Mouse (Mus musculus) layer of hippocampus, postnatal 10 days (tissue): Measurements from ENCODE around the gene Pigz. TPM values are rescaled to one million over a fixed set of nuclear protein-coding genes. Genes with fewer than 3 reads are reported as not detected.
"Not testable (repeated sequence)": the region's sequence is repeated elsewhere in the genome, so short reads cannot be mapped to it uniquely, and the experiment has no call there.

Experiments used
- DNase-seq, 2 experiments: peaks; one replicate each; pipeline ENCODE4 v3.0.0; 2021; ENCODE audit warnings: low spot score in 2 of 2
- total RNA-seq, 2 experiments: library from RNA; stranded (reverse); gene quantifications; 2 replicates each; pipeline ENCODE4 v1.2.3; 2021

Gene Pigz
- total RNA-seq, 2 experiments from 2014 or later, result 6.9 to 7.0 TPM

DNA sequence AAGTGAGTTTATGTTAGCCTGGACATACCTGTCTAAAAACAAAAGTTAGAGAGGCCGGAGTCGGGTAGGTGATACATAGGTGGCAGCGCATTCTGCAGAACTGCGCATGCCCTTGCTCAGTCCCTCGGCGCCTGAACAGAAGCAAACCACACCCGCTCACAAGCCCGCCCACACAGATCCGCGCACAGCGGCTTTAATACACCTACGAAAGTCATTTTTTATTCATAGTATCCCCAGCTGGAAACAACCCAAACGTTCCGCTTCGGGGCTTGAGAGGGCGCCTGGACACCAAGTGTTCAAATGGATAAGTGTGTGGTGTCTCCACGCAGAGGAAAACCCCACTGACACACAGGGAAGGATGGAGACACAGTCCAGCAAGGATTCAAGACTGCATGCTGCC lies 2.3 kb upstream of the Pigz start:
- no peak for DNase-seq

- DNase-seq, result peak in 1 of 2 experiments; percentile 18
Observed at GRCm38 (mm10) chr16:31932255-31932654, 1.4 kb upstream of the Pigz start.

DNA sequence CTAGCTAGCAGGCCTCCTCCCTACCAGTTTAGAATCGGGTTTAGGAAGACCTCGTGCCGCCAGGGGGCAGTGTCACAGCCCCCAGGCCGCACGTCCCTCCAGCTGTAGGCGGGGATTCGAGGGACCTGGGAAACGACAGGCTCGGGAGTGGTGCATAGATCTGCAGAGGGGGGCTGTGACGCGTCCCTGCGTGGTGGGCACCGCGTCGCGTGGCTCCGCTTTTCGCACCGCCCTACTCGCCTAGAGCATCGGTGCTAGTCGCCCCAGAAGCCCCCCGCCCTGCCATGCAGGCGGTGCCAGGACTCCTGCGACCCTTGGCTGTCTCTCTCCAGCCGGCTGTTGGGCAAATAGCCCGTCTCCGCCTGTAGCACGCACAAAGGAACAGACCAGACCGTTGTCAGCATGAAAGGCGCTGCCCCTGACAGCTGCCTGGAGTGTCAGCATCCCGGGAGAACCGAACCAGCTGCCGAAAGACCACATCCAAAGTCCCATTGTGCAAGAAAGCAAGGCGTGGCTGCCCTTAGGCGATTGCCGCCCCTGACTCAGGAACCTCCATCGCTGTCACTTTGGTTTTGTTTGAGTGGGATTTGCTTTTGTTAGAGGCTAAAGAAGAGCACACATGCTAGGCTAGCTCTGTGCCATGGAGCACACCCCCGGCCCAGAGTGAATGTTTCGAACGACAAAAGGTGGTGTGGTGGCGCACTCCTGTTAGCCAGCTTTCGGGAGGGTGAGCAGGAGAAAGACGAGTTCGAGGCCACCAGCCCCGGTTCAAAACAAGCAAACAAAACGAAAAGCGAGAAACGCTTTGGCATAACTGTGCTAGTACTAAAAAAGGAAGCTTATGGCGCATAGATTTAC lies 582 bp upstream of the Pigz start:
- peak; percentile 91 to 92 for DNase-seq

- no peak for DNase-seq
Observed at GRCm38 (mm10) chr16:31934550-31935010, 929 bp downstream of the Pigz start.

DNA sequence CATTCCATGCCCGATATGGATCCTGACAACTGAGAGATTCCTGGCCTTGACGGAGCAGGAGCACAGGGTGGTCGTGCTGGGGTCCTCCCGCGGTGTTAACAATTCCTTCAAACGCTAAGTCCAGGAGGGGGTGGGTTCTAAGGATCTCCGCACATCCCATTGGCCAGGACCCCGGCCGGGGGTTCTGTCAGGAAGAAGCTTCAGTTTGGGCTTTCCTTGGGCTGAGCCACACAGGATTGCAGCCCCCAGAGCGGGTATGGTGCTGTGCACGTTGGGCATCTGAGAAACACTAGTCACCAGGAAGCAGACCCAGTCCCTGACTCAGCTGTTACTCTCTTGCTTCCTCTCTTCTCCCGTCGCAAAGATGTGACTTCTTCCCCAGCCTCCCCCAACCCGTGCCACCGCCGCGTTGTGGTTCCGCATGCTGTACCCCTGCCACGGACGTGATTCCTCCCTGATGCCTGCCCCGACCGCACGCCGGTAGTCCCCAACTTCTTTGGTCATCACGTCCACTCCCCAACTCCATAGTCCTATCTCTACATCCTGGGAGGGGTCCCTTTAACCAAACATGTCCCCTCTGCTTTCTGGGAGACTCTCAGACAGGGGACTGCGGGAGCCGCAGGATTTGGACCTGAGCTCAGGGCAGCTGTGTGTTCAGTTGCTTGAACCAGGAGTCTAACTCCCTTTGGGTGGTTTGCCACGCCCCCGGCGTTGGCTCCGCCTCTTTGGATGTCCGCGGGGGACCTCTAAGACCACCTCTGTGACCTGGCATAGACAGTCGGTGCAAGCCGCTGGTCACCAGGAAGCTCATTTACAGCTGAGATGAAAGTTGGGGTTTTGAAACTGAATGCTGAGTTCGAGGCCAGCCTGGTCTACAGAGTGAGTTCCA lies 1.7 kb downstream of the Pigz start:
- peak; percentile 40 to 55 for DNase-seq

DNA sequence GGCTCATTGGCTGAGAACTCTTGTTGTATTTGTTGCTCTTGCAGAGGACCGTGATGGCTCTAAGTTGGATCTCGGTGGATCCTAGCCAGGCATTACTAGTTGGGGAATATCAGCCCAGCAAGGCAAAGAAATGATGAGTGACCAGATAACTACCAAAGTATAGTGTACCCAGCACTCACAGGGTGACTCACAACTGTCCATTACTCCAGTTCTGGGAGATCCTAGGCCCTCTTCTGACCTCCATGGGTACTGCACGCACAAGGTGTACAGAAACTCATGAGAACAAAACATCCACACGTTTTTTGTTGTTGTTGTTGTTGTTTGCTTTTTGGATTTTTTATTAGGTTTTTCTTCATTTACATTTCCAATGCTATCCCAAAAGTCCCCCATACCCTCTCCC lies 2.9 kb downstream of the Pigz start:
- DNase-seq, result no peak

- no peak for DNase-seq
Observed at GRCm38 (mm10) chr16:31938856-31939255, 5.2 kb downstream of the Pigz start.

GRCm38 (mm10) chr16:31940586-31940985 lies 6.9 kb downstream of the Pigz start:
- DNase-seq, result no peak

- peak; percentile 85 to 89 for DNase-seq
Observed at GRCm38 (mm10) chr16:31943980-31944379, 10.3 kb downstream of the Pigz start.

DNA sequence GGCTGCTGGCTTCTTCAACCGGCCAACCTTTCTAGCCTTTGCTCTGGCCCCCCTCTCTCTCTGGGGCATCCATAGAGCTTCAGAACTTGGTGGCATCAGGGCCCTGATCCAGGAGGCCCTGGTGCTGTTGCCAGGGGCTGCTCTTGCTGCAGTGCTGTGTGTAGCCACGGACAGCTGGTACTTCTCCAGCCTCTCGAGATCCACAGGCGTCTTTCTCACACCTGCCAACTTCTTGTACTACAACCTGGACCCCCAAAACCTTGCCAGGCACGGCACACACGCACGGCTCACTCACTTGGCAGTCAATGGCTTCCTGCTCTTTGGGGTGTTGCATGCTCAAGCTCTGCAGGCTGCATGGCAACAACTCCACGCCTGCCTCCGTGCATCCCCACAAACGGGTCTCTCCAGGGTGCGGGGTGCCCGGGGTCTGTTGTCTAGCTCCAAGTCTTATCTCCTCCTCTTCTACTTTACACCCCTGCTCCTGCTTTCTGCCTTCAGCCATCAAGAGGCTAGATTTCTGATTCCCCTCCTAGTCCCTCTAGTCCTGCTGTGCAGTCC lies 11.1 kb downstream of the Pigz start:
- no peak for DNase-seq

DNA sequence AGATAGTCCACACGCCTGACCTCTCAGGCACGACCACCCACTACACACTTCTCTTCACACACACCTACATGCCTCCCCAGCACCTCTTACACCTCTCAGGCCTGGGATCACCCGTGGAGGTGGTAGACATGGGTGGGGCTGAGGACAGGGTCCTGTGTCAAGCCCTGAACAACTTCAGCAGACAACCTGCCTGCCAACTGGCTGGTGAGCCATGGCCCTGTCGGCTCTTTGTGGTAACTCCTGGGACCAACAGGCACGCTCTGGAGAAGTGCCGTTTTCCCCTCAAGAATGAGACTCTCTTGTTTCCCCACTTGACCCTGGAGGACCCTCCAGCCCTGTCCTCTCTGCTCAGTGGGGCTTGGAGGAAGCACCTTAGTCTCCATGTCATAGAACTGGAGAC lies 11.7 kb downstream of the Pigz start:
- DNase-seq, result no peak

DNA sequence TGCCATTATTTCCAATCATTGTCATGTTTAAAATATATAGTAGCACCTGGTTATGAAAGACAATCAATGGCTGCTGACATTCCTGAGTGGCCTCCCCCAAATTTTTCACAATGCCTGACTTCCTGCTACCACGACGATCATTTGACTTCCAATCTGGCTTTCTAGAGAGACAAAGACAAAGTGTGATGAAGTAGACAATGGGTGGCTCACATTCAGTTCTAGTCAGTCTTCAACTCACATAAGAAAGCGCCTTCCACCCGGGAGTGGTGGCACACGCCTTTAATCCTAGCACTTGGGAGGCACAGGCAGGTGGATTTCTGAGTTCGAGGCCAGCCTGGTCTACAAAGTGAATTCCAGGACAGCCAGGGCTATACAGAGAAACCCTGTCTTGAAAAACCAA lies 12.3 kb downstream of the Pigz start:
- not testable (repeated sequence) for DNase-seq

GRCm38 (mm10) chr16:31947333-31947732 lies 13.7 kb downstream of the Pigz start:
- DNase-seq, result no peak

GRCm38 (mm10) chr16:31947901-31948316 lies 14.3 kb downstream of the Pigz start:
- no peak for DNase-seq

DNA sequence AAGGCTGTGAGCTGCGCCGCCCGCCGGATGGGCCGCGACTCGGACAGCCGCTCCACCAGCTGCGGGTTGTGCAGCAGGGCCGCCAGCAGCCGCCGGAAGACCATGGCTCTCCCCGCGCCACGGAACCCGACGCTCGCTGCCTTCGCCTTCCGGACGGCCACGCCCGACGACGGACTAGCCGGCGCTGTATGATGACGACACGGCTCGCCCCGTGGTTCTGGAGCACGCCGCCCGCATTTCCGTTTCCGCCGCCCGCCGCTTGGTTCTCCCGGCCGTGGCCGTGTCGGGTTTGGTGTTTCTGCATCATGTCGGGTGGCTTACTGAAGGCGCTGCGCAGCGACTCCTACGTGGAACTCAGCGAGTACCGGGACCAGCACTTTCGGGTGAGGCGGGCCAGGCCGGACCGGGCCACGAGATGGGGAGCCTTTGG lies 14.7 kb downstream of the Pigz start, which contains the start of the genes 0610012G03Rik and Ncbp2:
TSS of gene 0610012G03Rik (minus strand) at position 150 of the 430 bp plus-strand sequence.
TSS of gene Ncbp2 (plus strand) at position 169 of the 430 bp plus-strand sequence.
- DNase-seq, result peak; percentile 98

- DNase-seq, result no peak
Observed at GRCm38 (mm10) chr16:31963224-31963623, 29.6 kb downstream of the Pigz start.

DNA sequence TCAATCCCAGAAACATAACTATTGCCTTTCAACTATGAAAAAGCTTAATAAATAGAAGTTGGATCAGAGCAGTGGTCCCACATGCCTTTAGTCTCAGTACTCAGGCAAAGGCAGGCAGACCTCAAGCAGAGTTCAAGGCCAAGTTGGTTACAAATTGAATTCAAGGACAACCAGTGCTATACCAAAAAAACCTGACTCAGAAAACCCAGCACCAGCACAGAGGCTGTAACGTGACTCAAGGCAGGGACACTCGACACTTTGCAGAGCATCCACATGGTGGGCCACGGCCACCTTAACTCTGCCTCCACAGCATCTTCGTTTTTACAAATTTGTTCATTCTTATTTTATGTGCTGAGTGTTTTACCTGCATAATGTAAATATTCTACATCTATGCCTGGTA lies 41.6 kb downstream of the Pigz start:
- DNase-seq, result no peak

- DNase-seq, result no peak
Observed at GRCm38 (mm10) chr16:31979501-31979900, 45.9 kb downstream of the Pigz start.

GRCm38 (mm10) chr16:31980946-31981345 lies 47.3 kb downstream of the Pigz start:
- DNase-seq, result no peak

DNA sequence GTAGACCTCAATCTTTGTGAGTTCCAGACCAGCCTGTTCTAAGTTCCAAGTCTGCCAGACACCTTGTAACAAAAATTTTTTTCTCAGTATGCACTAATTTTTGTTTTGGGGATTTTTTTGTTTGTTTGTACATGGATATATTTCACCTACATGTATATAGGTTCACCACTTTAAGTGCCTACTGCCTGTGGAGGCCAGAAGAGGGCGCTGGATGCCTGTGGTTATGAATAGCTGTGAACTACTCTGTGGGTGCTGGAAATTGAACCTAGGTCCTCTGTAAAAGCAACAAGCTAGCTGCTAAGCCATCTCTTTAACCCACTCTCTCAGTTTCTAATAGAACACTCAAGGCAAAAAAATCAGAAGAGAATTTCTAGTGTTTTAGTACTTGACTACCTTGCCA lies 58.4 kb downstream of the Pigz start:
- no peak for DNase-seq

- DNase-seq, result no peak
Observed at GRCm38 (mm10) chr16:31993195-31993594, 59.5 kb downstream of the Pigz start.
